Mouse (Mus musculus) myocyte (in vitro differentiated cells): ENCODE measurements around the gene Chek1.

Experiments used
- MYOG ChIP-seq, 3 experiments: IDR thresholded peaks; one replicate each; pipeline ENCODE4 v1.6.1; 2011; ENCODE audit warnings: control low read depth in 2 of 3, low read depth in 2 of 3, mild to moderate bottlenecking in 2 of 3; ENCODE audit not compliant: insufficient read length in 2 of 3, control insufficient read depth in 1 of 3, insufficient read depth in 1 of 3
- POLR2A ChIP-seq: IDR thresholded peaks from one replicate; pipeline ENCODE4 v1.6.1; 2011; ENCODE audit warnings: low read depth, mild to moderate bottlenecking, control low read depth, moderate library complexity; ENCODE audit not compliant: insufficient read length
- POLR2AphosphoS2 ChIP-seq: IDR thresholded peaks from one replicate; pipeline ENCODE4 v1.6.1; 2011; ENCODE audit warnings: low read depth, control low read depth; ENCODE audit not compliant: insufficient read length
- REST ChIP-seq: IDR thresholded peaks from one replicate; pipeline ENCODE4 v1.6.1; 2011; ENCODE audit warnings: mild to moderate bottlenecking, control low read depth, moderate library complexity; ENCODE audit not compliant: insufficient read depth, insufficient read length
- SRF ChIP-seq: IDR thresholded peaks from one replicate; pipeline ENCODE4 v1.6.1; 2011; ENCODE audit warnings: low read depth; ENCODE audit not compliant: control insufficient read depth, insufficient read length

- no peak for TF ChIP-seq POLR2A
- no peak for TF ChIP-seq SRF
- TF ChIP-seq MYOG (IDR thresholded peaks at IDR 0.05; ENCODE audit: control insufficient read depth in 1 of 3, insufficient read depth in 1 of 3, insufficient read length in 2 of 3, low read depth in 2 of 3) = no peak
- TF ChIP-seq POLR2AphosphoS2 = no peak
- no peak for TF ChIP-seq REST
These were observed 20.9 kb downstream of the Chek1 start for GRCm38 (mm10) chr9:36705923-36706322.
